Mouse (Mus musculus): ENCODE data around the gene Slc44a1. TPM values are rescaled to one million over a fixed set of nuclear protein-coding genes. Genes with fewer than 3 reads are reported as not detected.

The Slc44a1 gene
- total RNA-seq, 2 experiments from 2014 or later, result 21.5 to 21.7 TPM

DNA sequence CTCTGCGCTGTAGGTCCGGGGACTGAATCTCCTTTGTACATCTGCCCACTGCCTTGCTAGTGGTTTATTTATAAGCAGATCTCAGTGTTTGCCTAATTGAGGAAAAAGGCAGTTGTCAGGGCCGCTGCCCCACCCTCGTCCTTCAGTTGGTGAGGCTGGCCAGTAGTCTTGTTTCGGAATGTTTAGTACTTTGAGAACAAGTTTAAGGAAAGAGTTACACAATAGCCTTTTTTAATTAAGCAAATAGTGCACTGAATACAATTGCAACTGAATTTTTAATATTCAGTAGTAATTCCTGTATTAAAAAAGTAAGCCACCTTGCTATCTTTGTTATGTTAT, 191.8 kb downstream of the Slc44a1 start:
- no peak; the same call in 1 of the 2 replicates for ATAC-seq (replicated peaks; ENCODE audit: low FRiP score, low TSS enrichment, poor library complexity, severe bottlenecking)

DNA sequence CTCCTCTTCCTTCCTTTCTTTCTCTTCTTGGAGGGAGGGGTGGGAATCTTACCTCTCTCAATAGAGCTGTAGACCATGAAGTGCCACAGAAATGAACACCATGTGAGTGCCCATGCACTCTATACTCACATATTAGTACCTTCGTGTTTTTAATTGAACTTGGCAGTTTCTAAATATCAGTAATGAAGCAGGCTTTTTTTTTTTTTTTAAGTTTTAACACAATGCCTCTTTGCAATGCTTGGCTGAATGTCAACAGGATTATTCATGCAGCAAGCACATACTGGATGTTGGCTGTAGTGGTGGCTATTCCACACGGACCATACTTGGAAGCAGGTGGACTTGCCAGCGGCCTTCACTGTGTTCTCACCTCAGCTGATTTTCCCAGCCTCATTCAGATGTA, 195.1 kb downstream of the Slc44a1 start:
- no peak for ATAC-seq (replicated peaks; ENCODE audit: low FRiP score, low TSS enrichment, poor library complexity, severe bottlenecking)

GRCm38 (mm10) chr4:53637269-53637909, 197.2 kb downstream of the Slc44a1 start:
- ATAC-seq (replicated peaks; ENCODE audit: low FRiP score, low TSS enrichment, poor library complexity, severe bottlenecking), result no peak

DNA sequence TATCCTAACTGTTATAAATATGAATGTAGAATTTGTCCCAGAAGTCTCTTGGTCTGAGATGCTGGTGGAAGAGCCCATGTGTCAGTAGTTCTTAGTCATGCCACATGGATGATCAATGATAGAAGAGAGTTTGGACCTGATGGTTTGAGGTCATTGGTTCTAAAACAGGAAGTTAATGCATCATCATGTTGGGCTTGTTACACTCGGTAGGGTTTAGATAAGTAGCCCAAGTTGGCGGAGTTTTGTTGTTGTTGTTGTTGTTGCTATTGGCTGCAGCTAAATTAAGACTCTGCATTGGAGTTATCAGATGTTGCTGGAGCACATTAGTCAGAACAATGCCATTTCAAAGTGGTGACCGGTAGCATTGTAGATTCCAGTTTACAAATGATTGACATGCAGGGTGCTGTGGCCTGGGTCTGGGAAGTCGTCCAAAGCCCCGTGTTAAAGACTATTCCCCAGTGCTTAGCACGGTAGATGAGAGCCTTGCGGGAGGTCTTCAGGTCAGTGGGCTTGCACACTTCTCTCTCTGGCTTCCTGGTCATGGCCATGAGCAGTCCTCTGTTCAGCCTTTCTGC, 198.4 kb downstream of the Slc44a1 start:
- ATAC-seq (replicated peaks; ENCODE audit: low FRiP score, low TSS enrichment, poor library complexity, severe bottlenecking), result peak; percentile 71

DNA sequence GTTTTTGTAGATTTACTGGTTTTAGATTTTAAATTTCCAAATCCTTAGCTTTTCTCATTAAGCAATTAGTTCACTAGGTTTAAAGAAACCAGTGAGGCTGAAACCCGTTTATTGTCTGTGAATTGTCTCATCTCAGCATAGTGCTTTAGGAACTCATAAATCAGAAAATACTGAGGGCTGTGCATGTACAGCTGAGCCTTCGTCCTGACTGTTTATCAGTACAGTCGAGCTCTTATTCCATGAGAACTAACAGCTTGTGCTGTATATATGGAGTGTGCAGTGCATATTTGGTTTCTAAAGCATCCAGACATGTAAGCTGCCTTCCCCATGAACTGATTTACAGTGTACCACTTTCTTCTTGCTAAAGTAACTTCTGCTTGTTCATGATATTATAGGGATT, 217.8 kb downstream of the Slc44a1 start:
- no peak for ATAC-seq (replicated peaks; ENCODE audit: low FRiP score, low TSS enrichment, poor library complexity, severe bottlenecking)

GRCm38 (mm10) chr4:53660711-53661110, 220.5 kb downstream of the Slc44a1 start:
- ATAC-seq (replicated peaks; ENCODE audit: low FRiP score, low TSS enrichment, poor library complexity, severe bottlenecking), result peak; percentile 97

Other genes with a start within 250 kb of the Slc44a1 start
- gene Fsd1l, start 191.1 kb downstream of the Slc44a1 start, total RNA-seq (2014; fragmentation: Nextera tagmentation), result 4.9 and 10.5 TPM in 2 replicates
- 4.3 and 9.9 TPM in 2 replicates for gene Fsd1l, start 191.1 kb downstream of the Slc44a1 start, total RNA-seq (2017)

All from megakaryocyte-erythroid progenitor cell, adult 5-6 weeks (primary cell).